Mouse (Mus musculus) C3H10T1/2 (cell line): ENCODE measurements around the gene Slc4a8. TPM values are rescaled to one million over a fixed set of nuclear protein-coding genes. Genes with fewer than 3 reads are reported as not detected.

ENCODE experiments used
- polyA plus RNA-seq, 2 experiments: library from polyadenylated mRNA; unstranded; fragments of >200 nt; fragmentation: generic; extraction: Trizol; gene quantifications; one replicate each; pipeline ENCODE4 v1.2.1; 2012; ENCODE audit warnings: missing spikeins in 2 of 2

The Slc4a8 gene
- 10 to 100 TPM; 10.3 to 24.2 TPM for polyA plus RNA-seq

DNA sequence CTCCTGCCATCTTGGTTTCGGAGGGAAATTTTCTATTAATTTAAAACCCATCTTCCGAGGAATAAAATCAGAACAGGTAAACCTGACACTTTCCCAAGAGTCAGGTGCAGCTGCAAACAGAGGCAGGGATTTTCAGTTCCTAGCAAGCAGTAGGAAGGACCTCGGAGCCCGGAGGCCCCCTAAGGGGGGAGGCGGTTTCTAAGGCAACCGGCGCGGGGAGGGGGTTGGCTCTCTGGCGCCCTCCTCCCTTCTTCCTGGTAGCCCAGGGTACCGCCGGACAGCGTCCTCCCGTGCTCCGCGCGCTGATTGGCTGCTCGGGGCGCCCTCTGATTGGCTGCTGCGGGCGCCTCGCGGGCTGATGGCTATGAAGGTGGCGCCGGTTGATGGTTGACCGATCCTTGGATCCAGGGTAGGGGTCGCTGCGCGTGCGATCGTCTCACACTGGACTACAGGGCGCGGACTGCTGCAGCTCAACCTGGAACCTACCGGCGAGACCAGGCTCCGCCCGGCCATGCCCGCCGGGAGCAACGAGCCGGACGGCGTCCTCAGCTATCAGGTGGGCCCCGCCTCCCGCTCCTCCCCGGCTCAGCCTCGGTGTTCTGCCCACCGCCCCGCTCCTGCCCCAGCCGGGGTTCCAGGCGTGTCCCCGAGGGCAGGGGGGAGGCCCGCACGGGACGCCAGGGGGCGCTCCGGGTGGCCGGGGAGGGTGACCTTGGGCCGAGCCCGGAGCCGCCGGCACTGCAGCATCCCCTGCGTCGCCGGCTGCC lies at the start of gene Slc4a8:
Slc4a8 (plus strand) TSS at position 329 of the 767 bp plus-strand sequence.

GRCm38 (mm10) chr15:100729281-100729985 lies 32.1 kb upstream of the Slc4a8 start, which contains the start of gene Galnt6:
Gene Galnt6, minus strand, starts transcription at chr15:100729376.

GRCm38 (mm10) chr15:100869558-100869957 lies 108.0 kb downstream of the Slc4a8 start, which contains the start of gene Scn8a:
Gene Scn8a, plus strand, starts transcription at chr15:100869858.

Other genes starting within 250 kb of the Slc4a8 start
- gene Tfcp2, start 209.7 kb upstream of the Slc4a8 start, polyA plus RNA-seq = 10 to 100 TPM in 1 of 2 experiments, 1 to 10 TPM in 1; 1.8 to 17.6 TPM
- gene Pou6f1, start 161.8 kb upstream of the Slc4a8 start, polyA plus RNA-seq = 10 to 100 TPM in 1 of 2 experiments, 1 to 10 TPM in 1; 3.1 to 27.1 TPM
- 100 to 1,000 TPM in 1 of 2 experiments, 10 to 100 TPM in 1; 73.0 to 149 TPM for gene Dazap2, start 146.4 kb upstream of the Slc4a8 start, polyA plus RNA-seq
- gene Smagp, start 124.8 kb upstream of the Slc4a8 start, polyA plus RNA-seq = under 1 TPM in 1 of 2 experiments, not detected in 1; 0.07 TPM
- gene Bin2, start 92.2 kb upstream of the Slc4a8 start, polyA plus RNA-seq = not detected
- 10 to 100 TPM; 11.1 to 29.0 TPM for gene Cela1, start 73.8 kb upstream of the Slc4a8 start, polyA plus RNA-seq
- under 1 TPM; 0.02 to 0.09 TPM for gene Galnt6, start 32.4 kb upstream of the Slc4a8 start, polyA plus RNA-seq
- under 1 TPM in 1 of 2 experiments, not detected in 1; 0.22 TPM for gene Scn8a, start 108.1 kb downstream of the Slc4a8 start, polyA plus RNA-seq